Mouse (Mus musculus) hindbrain, embryonic 12.5 days (tissue): Measurements from ENCODE around the gene Pgr. TPM values are rescaled to one million over a fixed set of nuclear protein-coding genes. Genes with fewer than 3 reads are reported as not detected.

Experiments used
- ATAC-seq: fragments of 200-750 bp; cut with Nextera tagmentation; 2 replicates; pipeline ENCODE4 v1.8.0; 2017; ENCODE audit warnings: moderate TSS enrichment; ENCODE audit not compliant: low FRiP score
- H3K27ac ChIP-seq: fragments of 300-500 bp; sonication (generic); 2 replicates; pipeline ENCODE4 v1.5.1; 2016; ENCODE audit warnings: mild to moderate bottlenecking
- H3K27me3 ChIP-seq: fragments of 300-500 bp; sonication (generic); 2 replicates; pipeline ENCODE4 v1.6.1; 2016; ENCODE audit warnings: mild to moderate bottlenecking
- H3K36me3 ChIP-seq: fragments of 300-500 bp; sonication (generic); 2 replicates; pipeline ENCODE4 v1.6.1; 2016; ENCODE audit warnings: mild to moderate bottlenecking
- H3K4me1 ChIP-seq: fragments of 300-500 bp; sonication (generic); 2 replicates; pipeline ENCODE4 v1.6.1; 2016
- H3K4me2 ChIP-seq: fragments of 300-500 bp; sonication (generic); replicated peaks from 2 replicates; pipeline ENCODE4 v1.6.1; 2016; ENCODE audit warnings: mild to moderate bottlenecking
- H3K4me3 ChIP-seq: fragments of 300-500 bp; sonication (generic); 2 replicates; pipeline ENCODE4 v1.5.1; 2016; ENCODE audit warnings: mild to moderate bottlenecking
- H3K9ac ChIP-seq: fragments of 300-500 bp; sonication (generic); 2 replicates; pipeline ENCODE4 v1.6.1; 2016; ENCODE audit warnings: mild to moderate bottlenecking, moderate library complexity
- H3K9me3 ChIP-seq: fragments of 300-500 bp; sonication (generic); replicated peaks from 2 replicates; pipeline ENCODE4 v1.6.1; 2016; ENCODE audit warnings: mild to moderate bottlenecking
- WGBS: fragments of 180-500 bp; shearing (Covaris S2); methylation state at CpG from one replicate; pipeline ENCODE4 v1.1.7; 2016; 5-methylcytosine and 5-hydroxymethylcytosine counted together
- polyA plus RNA-seq: library from polyadenylated mRNA; unstranded; fragments of >200 nt; fragmentation: Nextera tagmentation; extraction: Ambion mirVana; gene quantifications from 2 replicates; pipeline ENCODE4 v1.2.1, GENCODE M21; 2016

Gene Pgr
- 0.59 and 0.87 TPM in 2 replicates for polyA plus RNA-seq

- under 1% methylated on average over 16 of the region's 16 CpGs for WGBS
- 0 out of 2 replicates have a peak, but pooled peaks have one; percentile 26 for ATAC-seq
- peak within 1 kb of the TSS; percentile 94 for H3K4me2 ChIP-seq
- peaks cover 57% of the 10 kb centered on the region for H3K27me3 ChIP-seq
- H3K36me3 ChIP-seq = no peaks in the 10 kb centered on the region
- H3K27ac ChIP-seq = no peak within 1 kb of the TSS
- H3K4me1 ChIP-seq = peaks cover 21% of the 10 kb centered on the region
- H3K4me3 ChIP-seq = peak within 1 kb of the TSS; percentile 67
- no peaks in the 10 kb centered on the region for H3K9me3 ChIP-seq
- peak within 1 kb of the TSS; percentile 64; the same call in 1 of the 2 replicates for H3K9ac ChIP-seq
Measured at GRCm38 (mm10) chr9:8899616-8900202, at the start of gene Pgr. Gene Pgr, plus strand, starts transcription at chr9:8899833.

DNA sequence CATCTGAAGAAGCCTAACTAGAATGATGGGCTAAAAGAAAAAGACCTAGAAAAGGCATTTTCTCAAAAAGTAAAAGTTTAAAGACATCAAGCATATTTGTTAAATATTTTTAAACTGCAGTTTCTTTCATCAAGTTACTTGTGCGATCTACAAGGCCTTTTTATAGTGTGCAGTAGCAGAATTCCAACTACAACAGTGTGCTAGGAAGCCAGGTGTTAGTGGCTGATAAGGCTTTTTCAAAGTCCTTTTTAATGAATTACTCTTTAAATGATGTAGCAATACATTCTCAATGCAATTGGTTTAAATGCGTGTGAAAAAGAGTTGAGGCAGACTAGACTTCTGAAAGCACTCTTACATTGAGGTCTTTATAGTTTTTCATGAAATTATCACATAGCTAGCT lies 42.2 kb upstream of the Pgr start:
- 89% methylated on average over 2 of the region's 2 CpGs for WGBS
- H3K27me3 ChIP-seq = no peaks in the 10 kb centered on the region
- no peak for ATAC-seq

GRCm38 (mm10) chr9:8868511-8868910 lies 31.1 kb upstream of the Pgr start:
- Histone ChIP-seq H3K9me3 (no peaks in the 10 kb centered on the region), H3K4me1 (no peaks in the 10 kb centered on the region), H3K4me2 (no peak overlapping the region), H3K27me3 (no peaks in the 10 kb centered on the region), H3K4me3 (no peak overlapping the region), H3K27ac (no peak overlapping the region), H3K9ac (no peak overlapping the region), H3K36me3 (no peaks in the 10 kb centered on the region)
- ATAC-seq = no peak
- 93% methylated on average over 2 of the region's 2 CpGs for WGBS

More for the DNA sequence above, 42.2 kb upstream of the Pgr start:
- H3K36me3 ChIP-seq = no peaks in the 10 kb centered on the region
- no peaks in the 10 kb centered on the region for H3K4me1 ChIP-seq
- no peaks in the 10 kb centered on the region for H3K9me3 ChIP-seq
- H3K4me2 ChIP-seq = no peak overlapping the region
- no peak overlapping the region for H3K9ac ChIP-seq
- no peak overlapping the region for H3K27ac ChIP-seq
- H3K4me3 ChIP-seq = no peak overlapping the region

GRCm38 (mm10) chr9:8895205-8895604 lies 4.4 kb upstream of the Pgr start:
- H3K4me2 ChIP-seq = no peak overlapping the region
- no peak overlapping the region for H3K27ac ChIP-seq
- no peak overlapping the region for H3K4me3 ChIP-seq
- no peaks in the 10 kb centered on the region for H3K36me3 ChIP-seq
- no peak overlapping the region for H3K9ac ChIP-seq
- H3K9me3 ChIP-seq = no peaks in the 10 kb centered on the region
- WGBS = 88% methylated on average over 5 of the region's 5 CpGs
- H3K4me1 ChIP-seq = peaks cover 6% of the 10 kb centered on the region
- ATAC-seq = no peak
- H3K27me3 ChIP-seq = peaks cover 25% of the 10 kb centered on the region

DNA sequence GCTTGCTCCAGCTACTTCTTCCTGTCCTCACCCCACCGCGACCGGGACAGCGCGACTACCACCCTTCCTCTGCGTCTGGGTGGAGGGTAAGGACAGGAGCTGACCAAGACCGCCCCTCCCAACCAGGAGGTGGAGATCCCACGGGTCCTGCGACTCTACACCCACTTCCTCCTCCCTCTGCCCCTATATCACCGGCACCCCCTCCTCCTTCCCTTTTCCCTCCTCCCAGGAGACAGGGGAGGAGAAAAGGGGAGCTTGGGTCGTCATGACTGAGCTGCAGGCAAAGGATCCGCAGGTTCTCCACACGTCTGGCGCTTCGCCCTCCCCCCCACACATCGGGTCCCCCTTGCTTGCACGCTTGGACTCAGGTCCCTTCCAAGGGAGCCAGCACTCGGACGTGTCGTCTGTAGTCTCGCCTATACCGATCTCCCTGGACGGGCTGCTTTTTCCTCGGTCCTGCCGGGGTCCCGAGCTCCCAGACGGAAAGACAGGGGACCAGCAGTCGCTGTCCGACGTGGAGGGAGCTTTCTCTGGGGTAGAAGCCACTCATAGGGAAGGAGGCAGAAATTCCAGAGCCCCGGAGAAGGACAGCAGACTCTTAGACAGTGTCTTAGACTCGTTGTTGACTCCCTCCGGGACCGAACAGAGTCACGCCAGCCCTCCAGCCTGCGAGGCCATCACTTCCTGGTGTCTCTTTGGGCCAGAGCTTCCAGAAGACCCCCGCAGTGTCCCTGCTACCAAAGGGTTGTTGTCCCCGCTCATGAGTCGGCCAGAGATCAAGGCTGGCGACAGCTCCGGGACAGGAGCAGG lies 775 bp downstream of the Pgr start:
- Histone ChIP-seq H3K9ac (peak overlapping the region; percentile 64), H3K4me2 (peak overlapping the region; percentile 94), H3K27me3 (peaks cover 57% of the 10 kb centered on the region), H3K27ac (no peak overlapping the region), H3K9me3 (no peaks in the 10 kb centered on the region), H3K36me3 (no peaks in the 10 kb centered on the region), H3K4me3 (peak overlapping the region; percentile 67), H3K4me1 (peaks cover 21% of the 10 kb centered on the region)
- WGBS = under 1% methylated on average over 41 of the region's 41 CpGs
- ATAC-seq = peak; percentile 35; the same call in 1 of the 2 replicates

DNA sequence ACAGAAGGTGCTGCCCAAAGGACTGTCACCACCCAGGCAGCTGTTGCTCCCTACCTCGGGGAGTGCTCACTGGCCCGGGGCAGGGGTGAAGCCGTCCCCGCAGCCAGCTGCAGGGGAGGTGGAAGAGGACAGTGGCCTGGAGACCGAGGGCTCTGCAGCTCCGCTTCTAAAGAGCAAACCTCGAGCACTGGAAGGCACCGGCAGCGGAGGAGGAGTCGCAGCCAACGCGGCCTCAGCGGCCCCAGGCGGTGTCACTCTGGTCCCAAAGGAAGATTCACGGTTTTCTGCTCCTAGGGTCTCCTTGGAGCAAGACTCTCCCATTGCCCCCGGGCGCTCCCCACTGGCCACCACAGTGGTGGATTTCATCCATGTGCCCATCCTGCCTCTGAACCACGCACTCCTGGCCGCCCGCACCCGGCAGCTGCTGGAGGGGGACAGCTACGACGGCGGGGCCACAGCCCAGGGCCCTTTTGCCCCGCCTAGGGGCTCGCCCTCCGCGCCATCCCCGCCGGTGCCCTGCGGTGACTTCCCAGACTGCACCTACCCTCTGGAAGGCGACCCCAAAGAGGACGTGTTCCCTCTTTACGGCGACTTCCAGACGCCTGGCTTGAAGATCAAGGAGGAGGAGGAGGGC lies 1.5 kb downstream of the Pgr start:
- peak overlapping the region; percentile 64 for H3K9ac ChIP-seq
- H3K4me3 ChIP-seq = peak overlapping the region; percentile 67
- no peak overlapping the region for H3K27ac ChIP-seq
- H3K4me2 ChIP-seq = peak overlapping the region; percentile 94
- H3K27me3 ChIP-seq = peaks cover 57% of the 10 kb centered on the region
- H3K9me3 ChIP-seq = no peaks in the 10 kb centered on the region
- WGBS = 1% methylated on average over 36 of the region's 36 CpGs
- peaks cover 21% of the 10 kb centered on the region for H3K4me1 ChIP-seq
- peak; percentile 41 for ATAC-seq
- no peaks in the 10 kb centered on the region for H3K36me3 ChIP-seq

DNA sequence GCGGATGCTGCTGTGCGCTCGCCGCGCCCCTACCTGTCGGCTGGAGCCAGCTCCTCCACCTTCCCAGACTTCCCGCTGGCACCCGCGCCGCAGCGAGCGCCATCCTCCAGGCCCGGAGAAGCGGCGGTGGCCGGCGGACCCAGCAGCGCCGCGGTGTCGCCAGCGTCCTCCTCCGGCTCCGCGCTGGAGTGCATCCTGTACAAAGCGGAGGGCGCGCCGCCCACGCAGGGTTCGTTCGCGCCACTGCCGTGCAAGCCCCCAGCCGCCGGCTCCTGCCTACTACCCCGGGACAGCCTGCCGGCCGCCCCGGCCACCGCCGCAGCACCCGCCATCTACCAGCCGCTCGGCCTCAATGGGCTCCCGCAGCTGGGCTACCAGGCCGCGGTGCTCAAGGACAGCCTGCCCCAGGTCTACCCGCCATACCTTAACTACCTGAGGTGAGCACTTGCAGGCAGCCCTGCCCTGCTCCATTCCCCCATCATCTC lies 2.1 kb downstream of the Pgr start:
- Histone ChIP-seq H3K9ac (peak overlapping the region; percentile 64), H3K27ac (no peak overlapping the region), H3K4me3 (peak overlapping the region; percentile 67), H3K27me3 (peaks cover 57% of the 10 kb centered on the region), H3K4me2 (peak overlapping the region; percentile 94), H3K4me1 (peaks cover 21% of the 10 kb centered on the region), H3K36me3 (no peaks in the 10 kb centered on the region), H3K9me3 (no peaks in the 10 kb centered on the region)
- under 1% methylated on average over 39 of the region's 49 CpGs for WGBS
- peak; percentile 83 for ATAC-seq

GRCm38 (mm10) chr9:8902277-8902676 lies 2.6 kb downstream of the Pgr start:
- Histone ChIP-seq H3K27ac (no peak overlapping the region), H3K36me3 (no peaks in the 10 kb centered on the region), H3K4me2 (peak overlapping the region; percentile 94), H3K9ac (peak overlapping the region; percentile 64), H3K4me1 (peaks cover 21% of the 10 kb centered on the region), H3K4me3 (peak overlapping the region; percentile 67), H3K27me3 (peaks cover 57% of the 10 kb centered on the region), H3K9me3 (no peaks in the 10 kb centered on the region)
- ATAC-seq = no peak; the same call in 1 of the 2 replicates
- 24% methylated on average over 3 of the region's 3 CpGs for WGBS

DNA sequence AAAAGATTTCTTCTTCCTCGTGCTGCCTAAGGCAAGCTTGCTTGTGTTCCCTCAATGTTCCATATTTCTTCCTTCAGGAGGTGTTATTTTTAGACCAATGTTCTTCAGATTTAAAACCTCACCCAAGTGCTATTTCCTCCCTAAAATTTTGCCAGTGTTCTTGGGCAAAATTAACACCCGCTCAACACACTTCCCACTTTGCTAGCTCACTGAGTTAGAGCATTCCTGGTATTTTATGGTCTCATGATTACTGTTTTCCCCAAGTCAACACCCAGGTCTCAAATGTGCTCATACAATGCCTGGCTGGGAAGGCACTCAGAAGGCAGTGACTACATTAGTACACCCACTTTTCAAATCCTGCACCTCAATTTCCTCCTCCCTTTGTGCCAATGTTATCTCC lies 27.9 kb downstream of the Pgr start:
- H3K27ac ChIP-seq = no peak overlapping the region
- no peak overlapping the region for H3K9ac ChIP-seq
- ATAC-seq = no peak
- H3K36me3 ChIP-seq = no peaks in the 10 kb centered on the region
- no peak overlapping the region for H3K4me3 ChIP-seq
- no peaks in the 10 kb centered on the region for H3K27me3 ChIP-seq
- H3K9me3 ChIP-seq = no peaks in the 10 kb centered on the region
- WGBS = 93% methylated on average over 2 of the region's 2 CpGs
- no peaks in the 10 kb centered on the region for H3K4me1 ChIP-seq
- H3K4me2 ChIP-seq = no peak overlapping the region

- ATAC-seq = no peak
- H3K27ac ChIP-seq = no peak overlapping the region
- no peaks in the 10 kb centered on the region for H3K27me3 ChIP-seq
- WGBS = 60% methylated on average over 1 of the region's 1 CpGs
- H3K9me3 ChIP-seq = no peaks in the 10 kb centered on the region
- H3K4me2 ChIP-seq = no peak overlapping the region
- H3K36me3 ChIP-seq = no peaks in the 10 kb centered on the region
- H3K4me3 ChIP-seq = no peak overlapping the region
- H3K4me1 ChIP-seq = no peaks in the 10 kb centered on the region
- no peak overlapping the region for H3K9ac ChIP-seq
Measured at GRCm38 (mm10) chr9:8937753-8938152, 38.1 kb downstream of the Pgr start.

GRCm38 (mm10) chr9:8953306-8953705 lies 53.7 kb downstream of the Pgr start:
- H3K4me2 ChIP-seq = no peak overlapping the region
- H3K36me3 ChIP-seq = no peaks in the 10 kb centered on the region
- ATAC-seq = no peak
- H3K27ac ChIP-seq = no peak overlapping the region
- H3K9me3 ChIP-seq = no peaks in the 10 kb centered on the region
- no peak overlapping the region for H3K9ac ChIP-seq
- H3K4me3 ChIP-seq = no peak overlapping the region
- H3K27me3 ChIP-seq = no peaks in the 10 kb centered on the region
- no peaks in the 10 kb centered on the region for H3K4me1 ChIP-seq

DNA sequence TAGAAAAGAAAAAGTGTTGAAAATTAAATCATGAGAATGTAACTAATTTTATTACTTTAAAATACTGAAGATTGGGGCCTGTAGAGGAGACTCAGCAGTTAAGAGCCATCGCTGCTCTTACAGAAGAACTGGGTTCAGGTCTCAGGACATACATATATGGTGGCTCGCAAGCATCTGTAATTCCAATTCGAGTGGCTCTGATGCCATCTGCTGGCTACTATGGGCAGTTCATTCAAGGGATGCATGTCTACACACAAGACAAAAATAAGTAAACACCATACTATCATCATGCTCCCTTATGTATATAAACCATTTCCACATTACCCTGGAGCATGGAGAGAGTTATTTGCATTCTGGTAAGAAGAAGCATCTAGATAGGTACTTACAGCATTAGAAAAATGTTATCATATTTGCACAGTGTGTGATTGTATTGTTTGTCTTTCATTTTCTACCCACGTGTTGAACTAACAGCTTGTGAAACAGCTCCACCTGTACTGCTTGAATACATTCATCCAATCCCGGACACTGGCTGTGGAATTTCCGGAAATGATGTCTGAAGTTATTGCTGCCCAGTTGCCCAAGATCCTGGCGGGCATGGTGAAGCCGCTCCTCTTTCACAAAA lies 65.0 kb downstream of the Pgr start:
- ATAC-seq = no peak; the same call in 1 of the 2 replicates
- WGBS = 70% methylated on average over 8 of the region's 8 CpGs
- Histone ChIP-seq H3K27ac (no peak overlapping the region), H3K9me3 (no peaks in the 10 kb centered on the region), H3K27me3 (no peaks in the 10 kb centered on the region), H3K4me3 (no peak overlapping the region), H3K4me2 (no peak overlapping the region), H3K4me1 (no peaks in the 10 kb centered on the region), H3K9ac (no peak overlapping the region), H3K36me3 (no peaks in the 10 kb centered on the region)
